Mouse (Mus musculus): ENCODE measurements around the gene Plekhn1.
A peak's percentile ranks its signal among the peaks of the same experiment; 100 is the strongest.

DNA sequence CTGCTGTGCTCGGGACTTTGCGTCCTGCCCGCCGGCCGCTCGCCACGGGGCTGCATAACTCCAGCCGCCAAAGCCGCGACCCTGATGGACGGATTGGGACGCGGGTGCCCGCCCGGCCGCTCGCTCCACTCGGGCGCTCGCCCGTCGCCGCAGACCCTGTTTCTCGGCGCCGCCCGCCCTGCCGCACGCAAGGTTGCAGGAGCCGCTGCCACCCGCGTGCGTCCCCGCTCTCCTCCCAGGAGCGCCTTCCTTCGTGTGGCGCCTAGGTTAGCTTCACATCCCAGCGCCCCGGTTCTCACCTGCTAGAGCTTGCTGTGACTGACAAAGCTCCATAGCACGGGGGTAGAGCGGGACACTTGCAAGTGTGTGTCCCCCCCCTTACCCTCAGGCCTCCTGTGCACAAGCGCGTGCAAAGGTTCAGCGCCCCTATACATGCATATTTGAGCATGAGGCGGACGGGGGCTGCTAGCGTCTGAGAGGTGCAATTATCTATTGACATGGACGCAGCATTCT, at the start of gene Plekhn1:
- TF ChIP-seq POLR2A (IDR thresholded peaks at IDR 0.05; ENCODE audit: insufficient read length, low read depth) = peak; percentile 56
- TF ChIP-seq TCF12 (IDR thresholded peaks at IDR 0.05; ENCODE audit: insufficient read depth, poor library complexity, severe bottlenecking) = no peak
- no peak for TF ChIP-seq CEBPB (IDR thresholded peaks at IDR 0.05; ENCODE audit: insufficient read depth, poor library complexity, severe bottlenecking)
- TF ChIP-seq REST (IDR thresholded peaks at IDR 0.05; ENCODE audit: insufficient read depth, insufficient read length) = no peak
- no peak for TF ChIP-seq USF1 (IDR thresholded peaks at IDR 0.05; ENCODE audit: low read depth)
- no peak for TF ChIP-seq E2F4 (IDR thresholded peaks at IDR 0.05; ENCODE audit: insufficient read depth)
- TF ChIP-seq MAX (IDR thresholded peaks at IDR 0.05; ENCODE audit: low read depth) = no peak
